Mouse (Mus musculus): ENCODE measurements around the gene Ttc28.
"Not testable (repeated sequence)": the region's sequence is repeated elsewhere in the genome, so short reads cannot be mapped to it uniquely, and the experiment has no call there.

The Ttc28 gene

DNA sequence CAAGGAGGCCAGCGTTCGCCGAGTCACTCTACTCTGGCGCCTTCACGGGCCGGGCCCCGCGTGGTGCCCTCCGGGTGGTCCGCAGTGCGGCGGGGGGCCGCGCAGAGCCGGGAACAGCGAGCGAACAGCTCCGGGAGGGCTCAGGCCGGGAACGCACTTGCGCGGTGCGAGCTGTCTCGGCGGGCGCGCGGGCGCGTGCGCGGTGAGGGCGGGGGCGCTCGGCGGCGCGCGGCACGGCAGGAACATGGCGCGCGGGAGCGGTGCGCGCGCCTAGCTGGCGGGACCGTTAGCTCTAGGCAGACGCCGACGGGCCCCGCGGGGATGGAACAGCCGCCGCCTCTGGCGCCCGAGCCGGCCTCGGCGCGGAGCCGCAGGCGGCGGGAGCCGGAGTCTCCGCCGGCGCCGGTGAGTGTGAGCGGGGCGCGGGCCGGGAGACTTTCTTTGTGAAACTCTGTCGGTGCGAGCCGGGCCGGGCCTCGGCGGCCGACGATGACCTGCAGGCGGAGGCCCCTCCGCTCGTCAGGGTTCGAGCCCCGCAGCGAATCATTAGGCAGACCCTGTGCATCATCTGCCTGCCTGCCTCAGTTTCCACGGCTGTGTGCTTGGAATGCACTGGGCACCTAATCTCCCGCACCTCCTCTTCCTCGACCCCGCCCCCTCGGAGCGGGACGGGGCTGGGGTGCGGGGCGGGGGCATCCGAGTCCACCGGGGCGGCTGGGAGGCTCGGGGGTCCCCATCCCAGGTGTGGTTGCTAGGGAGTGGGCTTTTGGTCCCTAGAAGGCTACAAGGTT lies at the start of gene Ttc28:
Ttc28 (plus strand) TSS at position 220 of the 791 bp plus-strand sequence.
- DNase-seq (ENCODE audit: low spot score in 2 of 2): peak; percentile 75 to 79

DNA sequence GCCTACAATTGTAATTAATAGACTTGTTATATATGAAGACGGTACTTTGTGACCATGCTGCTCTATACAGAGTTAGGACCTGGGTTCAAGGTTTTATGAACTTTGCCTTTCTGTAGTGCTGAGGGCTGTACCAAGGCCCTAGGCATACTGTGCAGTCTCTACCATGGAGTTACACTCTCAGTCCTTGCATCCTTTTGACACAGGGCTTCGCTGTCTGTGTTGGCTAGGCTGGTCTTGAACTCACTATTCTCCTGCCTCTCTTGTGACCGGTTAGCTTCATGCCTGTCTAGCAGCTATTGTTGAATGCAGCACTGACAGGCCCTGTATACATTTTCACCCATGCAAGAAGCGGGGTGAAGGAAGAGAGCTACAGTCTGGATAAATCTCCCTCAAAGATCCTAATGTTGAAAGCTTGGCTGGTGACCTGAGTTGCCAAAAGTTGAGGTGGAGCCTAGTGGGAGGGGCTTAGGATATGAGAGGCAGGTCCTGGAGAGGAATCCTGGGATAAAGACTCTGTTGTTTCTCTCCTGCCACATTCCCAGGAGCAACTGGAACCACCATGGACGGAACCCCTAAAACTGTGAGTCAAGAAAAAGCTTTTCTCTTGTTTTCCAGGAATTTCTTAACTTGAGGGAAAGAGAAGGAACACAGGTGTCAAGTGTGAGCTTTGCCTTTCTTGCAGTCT lies 48.4 kb upstream of the Ttc28 start:
- no peak for DNase-seq (ENCODE audit: low spot score in 2 of 2)

DNA sequence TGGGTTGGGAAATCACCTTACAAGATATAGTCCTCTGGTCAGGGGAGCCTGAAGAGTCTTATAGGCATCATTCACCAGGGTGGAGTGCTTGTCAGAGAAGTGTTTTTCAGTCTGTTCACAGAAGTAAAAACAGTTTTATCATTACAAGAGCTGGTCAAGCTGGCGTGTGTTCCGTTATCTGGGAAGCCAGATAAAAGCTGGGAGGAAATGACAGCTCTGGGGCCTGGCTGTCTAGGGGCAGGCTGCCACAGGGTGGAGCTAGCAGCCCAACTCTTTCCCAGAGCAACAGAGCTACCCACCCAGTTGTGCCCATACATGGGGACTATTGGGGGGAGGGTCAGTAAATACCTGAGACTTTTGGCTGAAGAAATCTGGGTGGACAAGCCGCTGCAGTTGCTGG lies 43.6 kb upstream of the Ttc28 start:
- DNase-seq (ENCODE audit: low spot score in 2 of 2): peak; percentile 55 to 76

DNA sequence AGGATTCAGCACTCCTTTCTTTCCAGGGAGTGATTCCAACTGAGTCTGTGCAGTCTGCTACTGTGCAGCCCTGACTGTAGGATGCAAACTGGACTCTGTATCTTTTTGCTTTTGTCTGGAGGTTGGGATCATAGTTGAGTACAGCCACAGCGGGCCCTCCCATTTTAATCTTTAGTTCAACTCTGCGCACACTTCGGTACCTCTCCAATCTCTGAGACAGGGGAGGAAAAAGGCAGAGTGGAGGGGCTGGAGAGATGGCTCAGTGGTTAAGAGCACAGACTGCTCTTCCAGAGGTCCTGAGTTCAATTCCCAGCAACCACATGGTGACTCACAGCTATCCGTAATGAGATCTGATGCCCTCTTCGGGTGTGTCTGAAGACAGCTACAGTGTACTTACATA lies 41.6 kb upstream of the Ttc28 start:
- DNase-seq (ENCODE audit: low spot score in 2 of 2): peak in 1 of 2 experiments; percentile 8

DNA sequence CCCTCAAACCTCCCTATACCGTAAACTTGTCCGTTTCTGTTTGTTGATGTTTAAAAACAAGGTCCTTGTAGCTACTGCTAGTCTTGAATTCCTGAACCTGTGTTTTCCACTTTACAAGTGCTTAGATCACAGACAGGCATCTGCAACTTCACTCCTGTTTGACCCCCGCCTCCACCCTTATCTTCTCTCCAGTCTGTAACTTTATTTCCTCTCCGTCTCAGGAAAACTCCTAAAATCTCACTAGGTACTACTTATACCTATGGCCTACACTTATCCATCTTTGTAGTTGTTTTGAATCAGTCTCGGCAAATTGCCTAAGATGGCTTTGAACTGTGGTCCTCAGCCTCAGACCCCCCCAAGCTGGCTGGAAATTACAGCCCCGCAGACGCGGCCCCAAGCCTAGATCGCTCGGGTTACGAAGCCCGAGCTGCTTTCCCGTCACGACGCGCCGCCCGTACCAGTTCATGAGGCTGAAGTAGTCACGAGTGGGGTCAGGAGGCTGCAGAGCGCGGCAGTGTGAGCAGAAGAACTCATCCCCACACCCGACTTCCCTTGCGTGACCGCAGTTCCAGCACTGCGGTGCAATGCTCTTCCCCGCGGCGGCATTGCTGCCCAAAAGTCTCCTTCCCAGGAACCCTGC lies 40.4 kb upstream of the Ttc28 start:
- DNase-seq (ENCODE audit: low spot score in 2 of 2): peak; percentile 16 to 54

DNA sequence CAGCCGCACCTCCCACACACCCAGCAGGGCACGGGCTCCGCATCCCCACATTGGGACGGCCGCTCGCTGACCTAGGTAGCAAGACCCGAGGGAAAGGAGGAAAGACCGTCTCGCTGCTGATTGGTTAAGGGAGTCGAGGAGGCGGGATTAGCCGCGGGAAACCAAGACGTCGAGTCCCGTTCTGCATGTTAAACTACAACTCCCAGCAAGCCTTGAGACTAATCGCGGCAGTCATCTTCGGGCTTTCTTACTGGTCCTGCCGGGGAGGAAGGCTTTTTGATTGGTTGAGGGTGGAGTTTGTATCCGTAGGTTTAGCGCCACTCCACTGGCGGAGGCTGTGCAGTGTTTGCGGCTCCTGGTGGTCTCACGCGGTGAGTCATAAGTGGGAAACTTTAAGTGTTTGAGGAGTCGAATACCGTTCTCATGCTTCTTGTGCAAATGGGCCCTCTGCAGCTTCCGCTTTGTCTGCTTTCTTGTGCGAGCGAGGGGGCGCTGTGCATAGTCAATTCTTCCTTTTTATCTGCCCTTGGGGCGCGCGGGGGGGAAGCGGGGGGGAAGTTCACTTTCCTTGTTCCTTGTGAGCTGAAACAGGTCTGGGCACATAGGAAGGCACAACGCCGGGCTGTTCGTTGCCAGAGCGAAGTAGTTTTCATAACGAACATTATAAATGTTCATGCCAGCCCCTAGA lies 39.8 kb upstream of the Ttc28 start, which contains the start of the genes Hscb and Chek2:
Hscb (minus strand) TSS at position 100 of the 688 bp plus-strand sequence.
Chek2 (plus strand) TSS at position 302 of the 688 bp plus-strand sequence.
- DNase-seq (ENCODE audit: low spot score in 2 of 2): peak; percentile 97 to 99

DNA sequence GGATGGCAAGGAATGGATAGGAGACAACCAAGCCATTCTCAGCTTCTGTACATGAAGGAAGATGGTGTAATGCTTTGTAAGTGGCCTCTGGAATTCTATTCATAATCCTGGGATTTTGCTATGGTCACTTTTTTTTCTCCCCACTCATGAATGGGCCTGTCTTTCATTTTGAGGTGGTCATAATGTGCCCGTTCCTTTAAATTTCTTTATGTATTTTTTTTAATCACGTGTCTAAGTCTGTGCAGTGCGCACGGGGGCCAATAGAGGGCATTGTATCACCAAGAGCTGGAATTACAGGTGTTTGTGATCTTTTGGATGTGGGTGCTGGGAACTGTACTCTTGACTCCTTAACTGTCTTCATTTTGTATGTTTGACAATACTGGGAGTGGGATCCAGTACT lies 39.1 kb upstream of the Ttc28 start:
- peak; percentile 34 to 69 for DNase-seq (ENCODE audit: low spot score in 2 of 2)

DNA sequence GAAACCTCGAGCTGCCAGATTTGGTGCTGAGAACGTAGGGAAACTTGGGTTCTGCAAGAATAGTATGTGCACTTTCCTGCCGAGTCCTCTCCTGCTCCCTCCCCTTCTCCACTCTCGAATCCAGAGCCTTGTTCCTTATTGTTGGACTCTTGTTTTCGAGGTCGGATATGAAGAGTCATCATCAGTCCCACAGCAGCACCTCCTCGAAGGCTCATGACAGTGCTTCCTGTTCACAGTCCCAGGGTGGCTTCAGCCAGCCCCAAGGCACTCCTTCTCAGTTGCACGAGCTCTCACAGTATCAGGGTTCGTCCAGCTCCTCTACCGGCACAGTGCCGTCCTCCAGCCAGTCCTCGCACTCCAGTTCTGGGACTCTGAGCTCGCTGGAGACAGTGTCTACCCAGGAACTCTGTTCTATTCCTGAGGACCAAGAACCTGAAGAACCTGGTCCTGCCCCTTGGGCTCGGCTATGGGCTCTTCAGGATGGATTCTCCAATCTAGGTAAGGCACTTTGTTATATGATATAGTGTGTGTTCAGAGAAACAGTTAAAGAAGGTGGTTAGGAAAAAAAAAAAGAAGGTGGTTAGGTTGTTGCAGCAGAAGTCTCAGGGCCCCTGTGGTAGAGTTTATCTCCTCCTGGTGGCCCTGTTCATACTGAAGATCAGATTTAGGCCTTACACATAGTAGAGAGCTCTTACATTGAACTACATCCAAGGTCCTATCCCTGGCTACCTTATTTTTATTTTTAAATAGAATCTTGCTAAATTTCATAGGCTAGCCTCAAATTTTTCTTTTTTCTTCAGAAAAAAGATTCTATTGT lies 38.3 kb upstream of the Ttc28 start:
- no peak for DNase-seq (ENCODE audit: low spot score in 2 of 2)

DNA sequence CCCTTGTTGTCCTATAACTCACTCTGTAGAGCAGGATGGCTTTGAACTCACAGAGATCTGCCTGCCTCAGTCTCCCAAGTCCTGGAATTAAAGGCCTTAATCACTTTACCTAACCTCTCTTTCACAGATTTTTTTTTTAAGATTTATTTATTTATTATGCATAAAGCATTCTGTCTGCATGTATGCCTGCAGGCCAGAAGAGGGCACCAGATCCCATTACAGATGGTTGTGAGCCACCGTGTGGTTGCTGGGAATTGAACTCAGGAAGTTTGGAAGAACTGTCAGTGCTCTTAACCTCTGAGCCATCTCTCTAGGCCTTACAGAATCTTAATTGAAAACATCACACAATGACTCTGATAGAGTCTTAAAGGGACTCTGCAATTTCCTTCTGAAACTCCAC lies 26.6 kb upstream of the Ttc28 start:
- DNase-seq (ENCODE audit: low spot score in 2 of 2): no peak

DNA sequence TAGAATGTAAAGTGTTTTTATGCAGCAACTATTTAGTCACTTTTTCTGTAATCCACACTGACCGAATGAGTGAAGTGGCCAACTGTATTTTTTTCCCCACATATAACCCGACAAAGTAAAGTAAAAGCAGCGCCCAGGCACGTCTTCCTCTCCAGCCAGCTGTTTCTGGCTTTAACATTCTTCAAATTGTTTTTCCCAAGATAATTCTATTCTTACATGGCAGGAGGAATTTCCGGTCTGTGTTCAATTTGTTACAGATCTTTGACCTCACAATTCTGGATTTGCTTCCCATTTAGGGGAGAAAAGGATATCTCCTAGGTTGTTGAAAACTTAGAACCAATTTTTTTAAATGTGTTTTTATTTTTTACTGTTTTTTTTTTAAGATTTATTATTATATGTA lies 22.5 kb upstream of the Ttc28 start:
- DNase-seq (ENCODE audit: low spot score in 2 of 2): no peak

DNA sequence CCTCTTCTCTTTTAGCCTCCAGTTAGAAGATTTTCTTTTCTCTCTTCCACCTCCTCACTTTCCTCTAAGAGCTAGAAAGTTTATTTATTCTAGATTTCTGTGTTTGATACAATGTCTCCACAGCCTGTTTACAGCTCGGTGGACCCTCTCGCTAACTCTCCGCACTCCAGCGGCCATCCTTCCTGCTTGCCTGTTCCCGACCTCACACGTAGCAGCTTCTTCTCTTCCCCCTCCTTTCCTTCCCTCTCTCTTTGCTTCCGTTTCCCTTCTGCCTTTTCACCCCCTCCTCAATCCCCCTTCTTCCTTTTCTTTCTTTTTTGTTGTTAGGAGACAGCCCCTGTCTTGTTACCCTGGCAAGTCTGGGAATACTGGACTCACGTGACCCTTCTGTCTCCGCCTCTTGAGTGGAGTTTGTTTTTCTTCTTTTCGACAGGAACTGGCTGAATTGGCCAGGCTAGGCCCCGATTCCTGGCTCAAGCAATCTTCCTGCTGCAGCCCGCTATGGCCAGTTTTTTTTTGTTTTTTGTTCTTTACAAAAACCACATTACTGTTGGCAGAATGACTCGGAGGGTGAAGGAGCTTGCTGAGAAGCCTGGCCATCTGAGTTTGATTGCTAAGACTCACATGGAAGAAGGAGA lies 20.5 kb upstream of the Ttc28 start:
- no peak for DNase-seq (ENCODE audit: low spot score in 2 of 2)

DNA sequence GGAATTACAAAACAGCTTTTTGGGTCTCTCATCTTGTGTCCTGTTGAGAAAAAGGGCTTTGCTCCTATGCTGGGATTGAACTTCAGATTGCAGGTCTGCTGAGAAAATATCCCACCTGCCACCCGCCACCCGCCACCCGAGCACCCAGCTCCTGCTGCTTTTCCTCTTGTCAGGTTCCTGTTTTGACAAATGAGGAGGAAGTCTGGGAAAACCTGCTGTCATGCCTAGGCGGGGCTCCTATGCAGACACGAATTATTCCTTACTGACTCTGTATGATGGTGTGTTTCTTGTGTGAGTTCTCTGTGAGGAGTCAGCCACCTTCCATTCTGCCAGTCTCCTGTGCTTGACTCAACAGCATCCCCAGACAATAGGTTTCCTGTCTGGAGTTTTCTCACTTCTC lies 19.2 kb upstream of the Ttc28 start:
- DNase-seq (ENCODE audit: low spot score in 2 of 2): no peak

DNA sequence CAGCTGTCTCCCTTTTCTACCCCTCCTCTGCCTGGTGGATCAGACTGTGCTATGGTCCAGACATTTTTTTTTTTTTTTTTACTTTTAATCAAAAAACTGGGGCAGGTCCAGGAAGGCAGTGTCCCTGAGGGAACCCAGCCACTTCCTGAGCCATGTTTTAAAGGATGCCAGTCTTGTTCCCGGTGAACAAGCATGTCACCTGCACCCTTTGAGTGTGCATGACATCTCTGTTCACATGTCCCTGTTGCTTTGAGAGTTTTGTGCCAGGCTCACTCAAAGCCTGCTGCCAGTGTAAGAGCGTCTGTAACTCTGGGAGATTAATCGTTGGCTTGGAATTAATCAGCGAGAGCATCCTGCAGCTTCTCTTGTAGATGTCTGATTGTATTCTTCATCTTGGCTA lies 11.1 kb upstream of the Ttc28 start:
- no peak for DNase-seq (ENCODE audit: low spot score in 2 of 2)

DNA sequence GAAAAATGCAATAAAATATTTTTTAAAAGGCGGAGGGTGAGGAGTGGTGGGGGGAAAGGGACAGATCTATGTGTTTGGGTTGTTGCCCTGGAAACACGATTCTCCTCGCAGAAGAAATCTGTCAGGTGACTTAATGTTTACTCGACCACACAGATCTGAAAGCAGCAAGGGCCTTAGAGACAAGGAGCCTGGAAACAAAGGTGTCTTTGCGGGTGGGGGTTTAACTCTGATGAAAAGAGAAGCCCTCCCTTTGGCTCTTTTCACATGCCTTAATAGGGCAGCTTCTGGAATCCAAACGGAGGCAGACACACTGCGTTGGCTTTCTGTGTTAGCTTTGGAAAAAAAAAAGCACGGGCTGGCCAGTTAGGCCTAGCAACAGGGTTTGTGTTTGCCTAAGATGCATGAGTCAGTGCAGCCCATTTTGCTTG lies 10.3 kb upstream of the Ttc28 start:
- DNase-seq (ENCODE audit: low spot score in 2 of 2): no peak

DNA sequence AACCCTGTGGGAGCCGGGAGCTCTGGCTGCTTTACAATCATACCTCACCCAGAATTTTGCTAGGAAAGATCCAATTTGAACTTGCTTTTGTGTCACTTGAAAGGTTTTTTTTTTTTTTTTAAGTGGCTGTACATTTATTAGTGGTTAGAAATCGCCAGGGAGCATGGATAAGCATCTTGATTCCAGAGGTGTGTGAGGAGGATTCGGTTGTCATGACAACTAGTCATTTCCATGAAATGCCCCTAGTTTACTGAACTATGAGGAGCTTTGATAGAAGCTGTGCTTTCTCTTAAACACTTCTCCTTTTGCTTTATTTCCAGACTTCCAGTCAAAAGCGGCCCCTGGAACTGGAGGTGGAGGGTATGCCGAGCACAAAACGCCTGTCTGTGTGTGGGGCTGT lies 6.4 kb upstream of the Ttc28 start:
- DNase-seq (ENCODE audit: low spot score in 2 of 2): no peak

DNA sequence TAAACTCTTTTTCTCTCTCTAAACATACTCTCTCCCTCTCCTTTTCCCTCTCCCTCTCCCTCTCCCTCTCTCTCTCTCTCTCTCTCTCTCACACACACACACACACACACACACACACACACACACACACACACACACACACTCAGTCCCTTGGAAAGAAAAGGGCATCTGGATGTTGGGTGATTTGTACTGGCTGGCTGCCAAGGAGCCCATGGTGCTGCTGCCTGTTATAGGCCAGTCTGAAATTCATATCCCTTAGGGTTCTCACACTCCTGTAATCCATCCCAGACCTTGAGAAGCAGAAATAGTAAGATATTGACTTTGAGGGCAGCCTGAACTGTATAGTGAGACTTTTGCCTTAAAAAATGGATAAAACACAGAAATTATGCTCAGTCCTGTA lies 4.9 kb upstream of the Ttc28 start:
- DNase-seq (ENCODE audit: low spot score in 2 of 2): no peak

DNA sequence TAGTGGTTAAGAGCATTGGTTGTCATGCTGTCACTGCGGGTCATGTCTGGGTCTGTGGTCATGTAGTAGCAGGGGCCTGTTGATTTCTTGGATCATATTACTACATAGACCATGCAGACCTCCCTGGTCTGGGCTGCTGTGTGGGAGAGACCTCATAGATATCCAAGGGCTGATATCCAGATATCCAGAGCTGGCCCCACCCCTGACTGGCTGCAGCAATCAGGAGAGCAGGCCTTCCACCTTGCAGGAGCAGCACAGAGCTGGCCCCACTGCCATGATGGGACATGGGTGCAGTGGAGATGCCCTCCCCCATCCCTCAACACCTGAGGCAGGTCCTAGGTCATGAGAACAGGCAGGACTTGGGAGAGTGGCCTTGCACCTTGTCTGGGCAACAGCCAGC lies 4.3 kb upstream of the Ttc28 start:
- no peak for DNase-seq (ENCODE audit: low spot score in 2 of 2)

DNA sequence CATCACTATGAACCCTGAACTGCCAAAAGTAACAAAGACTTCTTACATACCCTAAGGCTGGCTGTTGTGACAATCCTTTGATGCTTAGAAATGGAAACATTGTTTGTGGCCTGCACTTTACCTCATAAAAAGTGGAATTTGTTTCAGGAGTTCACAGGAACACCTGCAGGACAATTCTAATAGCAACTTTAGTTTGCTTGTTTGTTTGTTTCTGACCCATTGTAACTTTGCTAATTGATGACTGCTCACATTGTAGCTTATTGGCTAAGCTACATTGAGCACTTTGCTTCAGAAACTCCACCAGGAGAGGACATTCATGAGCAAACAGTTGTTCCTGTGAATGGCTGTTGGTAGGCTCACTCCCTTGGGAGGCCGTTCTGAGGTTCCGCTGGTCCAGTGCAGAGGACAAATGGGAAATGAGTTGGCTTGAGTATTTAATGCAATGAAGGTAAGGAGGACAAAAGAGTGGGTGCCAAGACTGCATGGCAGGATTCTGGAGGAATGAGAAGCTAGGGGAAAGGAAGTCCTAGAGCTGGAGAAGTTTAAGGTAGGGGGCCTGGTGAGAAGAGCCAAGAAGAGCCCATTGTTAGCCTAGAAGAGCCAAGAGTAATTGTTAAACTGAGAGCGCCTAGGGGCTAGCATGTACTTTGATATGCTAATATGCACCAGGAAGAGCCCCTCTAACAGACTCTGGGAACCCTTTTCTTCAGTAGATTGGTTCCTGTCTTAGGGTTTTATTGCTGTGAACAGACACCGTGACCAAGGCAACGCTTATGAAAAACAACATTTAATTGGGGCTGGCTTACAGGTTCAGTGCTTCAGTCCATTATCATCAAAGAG lies 1.7 kb upstream of the Ttc28 start:
- DNase-seq (ENCODE audit: low spot score in 2 of 2): no peak

DNA sequence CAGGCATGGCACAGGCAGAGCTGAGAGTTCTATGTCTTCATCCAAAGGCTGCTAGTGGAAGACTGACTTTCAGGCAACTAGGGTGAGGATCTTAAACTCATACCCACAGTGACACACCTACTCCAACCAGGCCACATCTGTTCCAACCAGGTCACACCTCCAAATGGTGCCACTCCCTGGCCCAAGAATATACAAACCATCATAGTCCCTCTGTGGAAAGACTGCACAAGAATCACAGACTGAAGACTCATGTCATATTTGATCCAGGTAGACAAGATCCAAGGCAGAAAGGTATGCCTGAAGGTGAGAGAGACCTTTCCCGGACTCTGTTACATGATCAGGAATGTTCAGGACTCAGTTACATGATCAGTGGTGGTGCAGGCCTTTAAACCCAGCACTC lies 1.1 kb upstream of the Ttc28 start:
- DNase-seq (ENCODE audit: low spot score in 2 of 2): not testable (repeated sequence)

DNA sequence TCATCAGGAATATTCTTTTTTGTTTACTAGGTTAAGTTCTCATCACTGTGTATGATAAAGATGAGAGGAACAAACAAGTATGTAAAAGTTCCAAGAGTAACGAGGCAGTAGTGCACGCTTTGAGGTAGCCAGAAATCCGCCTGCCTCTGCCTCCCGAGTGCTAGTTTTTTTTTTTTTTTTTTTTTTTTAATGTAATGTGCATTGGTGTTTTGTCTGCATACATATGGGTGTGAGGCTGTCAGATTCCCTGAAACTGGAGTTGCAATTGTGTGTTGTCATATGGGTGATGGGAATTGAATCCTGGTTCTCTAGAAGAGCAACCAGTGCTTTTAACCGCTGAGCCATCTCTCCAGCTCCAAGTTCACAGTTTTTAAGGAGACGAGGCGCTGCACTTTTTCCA lies 561 bp upstream of the Ttc28 start:
- no peak for DNase-seq (ENCODE audit: low spot score in 2 of 2)
